Mouse (Mus musculus) thymus, adult 2 months (tissue): ENCODE measurements around the gene Max.

Experiments used
- CTCF ChIP-seq: fragments of 200-500 bp; IDR thresholded peaks from 2 replicates; pipeline ENCODE4 v1.5.1; 2012; ENCODE audit warnings: mild to moderate bottlenecking, control low read depth, low read length, moderate library complexity, borderline replicate concordance; ENCODE audit not compliant: control insufficient read depth, poor library complexity, insufficient read depth; ENCODE audit errors: extremely low read depth
- POLR2A ChIP-seq: fragments of 200-500 bp; IDR thresholded peaks from 2 replicates; pipeline ENCODE4 v1.6.1; 2012; ENCODE audit warnings: mild to moderate bottlenecking, low read length, control low read depth, moderate library complexity; ENCODE audit not compliant: control insufficient read depth, poor library complexity, insufficient read depth; ENCODE audit errors: extremely low read depth

- TF ChIP-seq POLR2A (no peak), CTCF (no peak)
These were observed 72.4 kb downstream of the Max start for GRCm38 (mm10) chr12:76889404-76890184.
